Mouse (Mus musculus) adrenal gland, postnatal 36 days (tissue): Measurements from ENCODE around the gene Srp14. TPM values are rescaled to one million over a fixed set of nuclear protein-coding genes. Genes with fewer than 3 reads are reported as not detected.

Experiments used
- DNase-seq, 2 experiments: peaks; one replicate each; pipeline ENCODE4 v3.0.0; 2021; ENCODE audit warnings: mixed read lengths in 1 of 2
- total RNA-seq, 2 experiments: library from RNA; stranded (reverse); gene quantifications; 2 replicates each; pipeline ENCODE4 v1.2.3; 2021

Gene Srp14
- total RNA-seq, 2 experiments from 2014 or later: 210 to 233 TPM

DNA sequence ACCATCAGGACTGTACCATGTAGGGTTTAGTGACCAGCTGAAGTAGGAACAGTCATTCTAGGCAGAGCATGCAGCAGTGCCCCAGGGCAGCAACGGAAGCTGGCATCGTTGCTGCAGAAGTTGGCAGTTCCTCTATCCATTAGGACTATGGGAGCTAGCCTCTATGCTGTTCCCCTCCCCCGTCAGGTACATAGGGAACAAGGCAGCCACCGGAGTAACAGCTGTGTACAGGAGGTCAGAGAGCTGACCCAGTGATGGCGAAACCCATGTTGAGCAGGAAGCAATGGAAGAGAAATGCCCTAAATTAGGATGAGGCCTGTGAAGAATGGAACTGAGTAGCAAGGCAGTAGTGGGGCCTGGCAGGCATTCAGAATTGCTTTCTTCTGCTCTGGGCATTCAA lies 37.3 kb downstream of the Srp14 start:
- DNase-seq: no peak

DNA sequence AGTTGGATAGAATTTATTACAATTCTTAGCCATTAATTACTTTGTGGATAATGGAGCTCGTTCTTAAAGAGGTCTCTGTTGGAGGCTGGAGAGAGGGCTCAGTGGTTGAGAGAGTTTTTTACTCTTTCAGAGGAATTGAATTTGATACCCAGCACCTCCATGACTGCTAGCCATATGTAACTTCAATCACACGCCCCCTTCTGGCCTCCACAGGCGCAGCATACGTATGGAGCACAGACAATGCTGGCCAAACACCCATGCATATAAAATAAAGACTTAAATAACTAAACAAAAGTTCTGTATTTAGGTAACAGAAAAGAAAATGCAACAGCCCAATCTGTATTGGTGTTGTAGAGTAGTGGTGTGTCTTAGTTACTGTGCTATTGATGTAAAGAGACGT lies 47.9 kb downstream of the Srp14 start:
- DNase-seq: peak; percentile 44 to 59

DNA sequence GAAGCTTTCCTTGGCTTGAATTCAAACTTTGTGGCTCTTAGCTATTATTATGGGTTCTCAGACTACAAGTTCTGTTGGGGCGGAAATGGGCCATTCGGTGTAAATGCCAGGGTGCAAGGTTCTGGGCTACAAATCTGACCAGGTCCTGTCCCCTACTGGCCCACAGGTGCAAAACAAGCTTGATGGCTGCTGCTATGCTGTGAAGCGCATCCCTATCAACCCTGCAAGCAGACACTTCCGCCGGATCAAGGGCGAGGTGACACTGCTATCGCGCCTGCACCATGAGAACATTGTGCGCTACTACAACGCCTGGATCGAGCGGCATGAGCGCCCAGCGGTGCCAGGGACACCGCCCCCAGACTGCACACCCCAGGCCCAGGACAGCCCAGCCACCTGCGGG lies 48.9 kb downstream of the Srp14 start:
- DNase-seq: no peak

DNA sequence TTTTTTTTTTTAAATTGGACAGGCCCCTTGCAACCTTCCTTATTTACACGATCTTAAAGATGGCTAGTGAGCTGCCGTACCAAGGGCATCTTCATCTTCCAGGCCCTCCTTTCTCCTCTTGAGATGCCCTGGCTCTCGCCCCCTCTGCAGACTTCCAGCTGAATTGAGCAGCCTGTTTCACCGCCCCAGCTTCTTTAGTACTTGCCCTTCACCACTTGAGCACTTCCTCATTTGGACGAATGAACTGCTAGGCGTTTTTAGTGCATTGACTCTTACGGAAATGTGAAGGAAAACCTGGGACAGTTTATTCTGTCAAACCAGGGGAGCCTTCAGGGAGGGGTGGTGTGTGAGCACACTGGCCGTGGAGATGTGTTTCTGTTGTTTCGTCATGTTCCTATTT lies 50.2 kb downstream of the Srp14 start:
- no peak for DNase-seq

DNA sequence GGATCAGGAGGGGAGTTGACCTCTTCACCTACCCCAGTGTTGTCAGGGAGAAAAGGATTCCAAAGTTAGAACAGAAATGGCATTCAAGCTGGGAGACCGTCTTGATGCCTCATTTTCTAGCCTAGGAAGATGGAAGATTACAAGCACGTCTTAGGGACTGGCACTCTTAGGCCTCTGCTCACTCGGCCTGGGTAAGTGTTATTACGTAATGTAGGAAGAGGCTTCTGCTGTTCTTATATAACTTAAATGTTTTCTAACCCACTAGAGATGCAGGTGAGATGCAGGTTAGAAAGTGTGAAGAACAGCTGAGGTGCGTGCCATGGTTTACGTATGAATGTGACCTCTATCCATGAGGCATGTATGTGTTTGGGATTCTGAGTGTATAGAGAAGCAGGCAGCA lies 51.2 kb downstream of the Srp14 start:
- DNase-seq: no peak

Other genes starting within 250 kb of the Srp14 start
- gene Fsip1, start 222.7 kb downstream of the Srp14 start, total RNA-seq: under 1 TPM; 0.23 to 0.26 TPM
- gene Gpr176, start 106.3 kb downstream of the Srp14 start, total RNA-seq: 1 to 10 TPM; 2.5 TPM
- 10 to 100 TPM; 17.7 to 18.0 TPM for gene Eif2ak4, start 91.1 kb downstream of the Srp14 start, total RNA-seq
- 10 to 100 TPM; 10.9 to 14.1 TPM for gene Bmf, start 70.0 kb upstream of the Srp14 start, total RNA-seq
- gene Bub1b, start 118.5 kb upstream of the Srp14 start, total RNA-seq: 1 to 10 TPM; 4.9 to 6.5 TPM
- gene Pak6, start 183.6 kb upstream of the Srp14 start, total RNA-seq: 10 to 100 TPM; 17.9 to 26.0 TPM
- under 1 TPM; 0.10 to 0.30 TPM for gene Ankrd63, start 224.3 kb upstream of the Srp14 start, total RNA-seq
- 1 to 10 TPM; 1.4 to 1.7 TPM for gene Plcb2, start 248.7 kb upstream of the Srp14 start, total RNA-seq